Mouse (Mus musculus) heart, embryonic 13.5 days (tissue): ENCODE results near the gene Cep68. TPM values are rescaled to one million over a fixed set of nuclear protein-coding genes. Genes with fewer than 3 reads are reported as not detected.
"Not testable (repeated sequence)": the region's sequence is repeated elsewhere in the genome, so short reads cannot be mapped to it uniquely, and the experiment has no call there.

Experiments used
- ATAC-seq: fragments of 200-750 bp; cut with Nextera tagmentation; 2 replicates; pipeline ENCODE4 v1.8.0; 2017; ENCODE audit warnings: moderate TSS enrichment; ENCODE audit not compliant: insufficient number of reproducible peaks, low FRiP score, low TSS enrichment; ENCODE audit errors: extremely low read depth
- H3K27ac ChIP-seq: fragments of 300-500 bp; sonication (generic); replicated peaks from 2 replicates; pipeline ENCODE4 v1.5.1; 2015; ENCODE audit warnings: moderate library complexity, mild to moderate bottlenecking, inconsistent platforms
- H3K27me3 ChIP-seq: fragments of 300-500 bp; sonication (generic); replicated peaks from 2 replicates; pipeline ENCODE4 v1.6.1; 2015; ENCODE audit warnings: mild to moderate bottlenecking, inconsistent platforms
- H3K36me3 ChIP-seq: fragments of 300-500 bp; sonication (generic); 2 replicates; pipeline ENCODE4 v1.6.1; 2015; ENCODE audit warnings: mild to moderate bottlenecking, inconsistent platforms
- H3K4me1 ChIP-seq: fragments of 300-500 bp; sonication (generic); 2 replicates; pipeline ENCODE4 v1.6.1; 2015; ENCODE audit warnings: inconsistent platforms
- H3K4me2 ChIP-seq: fragments of 300-500 bp; sonication (generic); 2 replicates; pipeline ENCODE4 v1.6.1; 2015; ENCODE audit warnings: inconsistent platforms, mild to moderate bottlenecking, moderate library complexity
- H3K4me3 ChIP-seq: fragments of 300-500 bp; sonication (generic); 2 replicates; pipeline ENCODE4 v1.5.1; 2015; ENCODE audit warnings: moderate library complexity, mild to moderate bottlenecking, inconsistent platforms
- H3K9ac ChIP-seq: fragments of 300-500 bp; sonication (generic); 2 replicates; pipeline ENCODE4 v1.6.1; 2015; ENCODE audit warnings: inconsistent platforms, mild to moderate bottlenecking, moderate library complexity
- H3K9me3 ChIP-seq: fragments of 300-500 bp; sonication (generic); 2 replicates; pipeline ENCODE4 v1.6.1; 2016; ENCODE audit warnings: inconsistent platforms
- WGBS: fragments of 180-500 bp; shearing (Covaris S2); methylation state at CpG from one replicate; pipeline ENCODE4 v1.1.7; 2015; ENCODE audit warnings: mixed read lengths; 5-methylcytosine and 5-hydroxymethylcytosine counted together
- polyA plus RNA-seq: library from polyadenylated mRNA; unstranded; fragments of >200 nt; fragmentation: Nextera tagmentation; extraction: Ambion mirVana; gene quantifications from 2 replicates; pipeline ENCODE4 v1.2.1, GENCODE M21; 2015

The Cep68 gene
- polyA plus RNA-seq, 1 experiment from 2014 or later, result 28.9 TPM

DNA sequence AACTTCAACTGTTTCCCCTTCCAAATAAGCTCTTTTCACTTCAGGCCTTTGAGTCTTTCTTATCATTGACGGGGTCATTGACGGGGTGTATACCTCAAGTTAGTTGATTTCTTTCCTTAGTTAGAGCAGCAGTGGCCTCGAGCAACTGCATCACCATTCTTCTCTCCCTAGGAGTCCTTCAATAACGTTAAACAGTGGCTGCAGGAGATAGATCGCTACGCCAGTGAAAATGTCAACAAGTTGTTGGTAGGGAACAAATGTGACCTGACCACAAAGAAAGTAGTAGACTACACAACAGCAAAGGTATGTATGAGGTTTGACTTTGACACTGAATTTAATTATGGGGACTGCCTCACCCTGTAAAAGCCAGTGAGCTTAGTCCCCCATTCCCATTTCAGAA lies 25.0 kb downstream of the Cep68 start:
- no peaks in the 10 kb centered on the region for H3K27me3 ChIP-seq

GRCm38 (mm10) chr11:20221671-20222070 lies 27.6 kb downstream of the Cep68 start:
- H3K4me3 ChIP-seq, H3K27ac ChIP-seq, H3K9ac ChIP-seq, H3K27me3 ChIP-seq, H3K4me1 ChIP-seq, H3K4me2 ChIP-seq, ATAC-seq, H3K9me3 ChIP-seq: not testable (repeated sequence)
- H3K36me3 ChIP-seq, result peaks cover 90% of the 10 kb centered on the region
- WGBS, result 67% methylated on average over 1 of the region's 1 CpGs

More for the DNA sequence above, 25.0 kb downstream of the Cep68 start:
- 75% methylated on average over 6 of the region's 6 CpGs for WGBS
- no peak overlapping the region for H3K4me3 ChIP-seq
- H3K9ac ChIP-seq, result no peak overlapping the region
- no peak overlapping the region for H3K4me2 ChIP-seq
- H3K36me3 ChIP-seq, result peaks cover 87% of the 10 kb centered on the region
- ATAC-seq, result no peak
- no peaks in the 10 kb centered on the region for H3K4me1 ChIP-seq
- H3K27ac ChIP-seq, result 0 out of 2 replicates have a peak overlapping the region, but pooled peaks have one; percentile 8
- H3K9me3 ChIP-seq, result no peaks in the 10 kb centered on the region

DNA sequence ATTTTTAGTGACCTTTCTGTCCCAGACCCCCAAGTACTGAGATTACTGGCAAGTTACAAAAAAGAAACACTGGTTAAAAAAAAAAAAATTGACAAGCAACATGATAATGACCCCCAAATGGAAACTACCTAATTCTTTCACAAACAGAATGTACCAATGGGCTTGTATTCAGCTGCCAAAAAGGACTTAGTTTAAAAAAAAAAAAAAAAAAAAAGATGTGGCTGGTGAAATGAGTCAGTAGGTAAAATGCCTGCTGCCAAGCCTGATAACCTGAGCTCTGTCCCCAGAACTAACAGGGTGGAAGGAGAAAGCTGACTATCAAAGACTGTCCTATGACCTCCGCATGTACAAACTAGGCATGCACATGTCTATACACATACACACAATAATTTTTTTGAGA lies 32.0 kb downstream of the Cep68 start:
- Histone ChIP-seq H3K4me1 (peaks cover 15% of the 10 kb centered on the region), H3K4me2 (no peak overlapping the region), H3K9me3 (no peaks in the 10 kb centered on the region), H3K4me3 (no peak overlapping the region), H3K27me3 (no peaks in the 10 kb centered on the region), H3K9ac (no peak overlapping the region), H3K36me3 (peaks cover 69% of the 10 kb centered on the region), H3K27ac (no peak overlapping the region)
- 96% methylated on average over 1 of the region's 1 CpGs for WGBS
- ATAC-seq, result no peak

DNA sequence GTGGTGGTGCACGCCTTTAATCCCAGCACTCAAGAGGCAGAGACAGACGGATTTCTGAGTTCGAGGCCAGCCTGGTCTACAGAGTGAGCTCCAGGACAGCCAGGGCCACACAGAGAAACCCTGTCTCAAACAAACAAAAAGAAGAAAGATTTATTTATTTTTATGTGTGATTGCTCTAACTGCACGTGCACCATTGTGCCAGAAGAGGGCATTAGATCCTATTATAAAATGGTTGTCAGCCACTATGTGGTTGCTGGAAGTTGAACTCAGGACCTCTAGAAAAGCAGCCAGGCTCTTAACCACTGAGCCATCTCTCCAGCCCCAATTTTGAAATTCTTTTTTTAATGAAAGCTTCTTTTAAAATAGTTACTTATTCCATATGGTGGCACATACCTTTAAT lies 32.8 kb downstream of the Cep68 start:
- ATAC-seq, result no peak

GRCm38 (mm10) chr11:20214779-20215178 lies 34.5 kb downstream of the Cep68 start:
- Histone ChIP-seq H3K27ac (no peak overlapping the region), H3K4me3 (no peak overlapping the region), H3K4me2 (no peak overlapping the region), H3K36me3 (peaks cover 51% of the 10 kb centered on the region), H3K9me3 (no peaks in the 10 kb centered on the region), H3K27me3 (no peaks in the 10 kb centered on the region), H3K9ac (no peak overlapping the region), H3K4me1 (peaks cover 37% of the 10 kb centered on the region)
- 88% methylated on average over 1 of the region's 1 CpGs for WGBS
- ATAC-seq, result no peak

More for the DNA sequence above, 32.8 kb downstream of the Cep68 start:
- Histone ChIP-seq H3K27me3 (no peaks in the 10 kb centered on the region), H3K9ac (no peak overlapping the region), H3K4me3 (no peak overlapping the region), H3K9me3 (no peaks in the 10 kb centered on the region), H3K4me2 (no peak overlapping the region), H3K27ac (no peak overlapping the region), H3K4me1 (peaks cover 22% of the 10 kb centered on the region), H3K36me3 (peaks cover 65% of the 10 kb centered on the region)
- 87% methylated on average over 4 of the region's 4 CpGs for WGBS

DNA sequence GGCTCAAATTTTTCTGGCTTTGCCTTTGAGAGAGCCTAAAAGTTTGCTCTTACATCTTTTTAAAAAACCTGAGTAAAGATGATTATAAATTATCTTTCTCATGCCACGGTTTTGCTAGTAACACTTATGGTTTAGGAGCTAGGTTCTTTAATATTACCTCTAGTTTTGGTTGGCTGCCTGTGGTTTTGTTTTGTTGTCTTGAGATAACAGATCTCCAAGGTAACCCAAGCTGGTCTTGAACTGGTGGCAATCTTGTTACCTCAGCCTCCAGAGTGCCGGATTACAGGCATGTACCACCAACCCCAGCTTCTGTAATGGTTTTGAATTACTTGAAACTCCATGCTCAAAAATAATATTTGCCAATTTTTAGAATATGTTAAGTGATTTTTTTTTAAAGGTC lies 37.4 kb downstream of the Cep68 start:
- H3K27ac ChIP-seq, result no peak overlapping the region
- H3K27me3 ChIP-seq, result no peaks in the 10 kb centered on the region
- no peak overlapping the region for H3K4me3 ChIP-seq
- ATAC-seq, result no peak
- no peak overlapping the region for H3K4me2 ChIP-seq
- 62% methylated on average over 2 of the region's 2 CpGs for WGBS
- H3K9ac ChIP-seq, result no peak overlapping the region
- H3K4me1 ChIP-seq, result peaks cover 60% of the 10 kb centered on the region
- no peaks in the 10 kb centered on the region for H3K9me3 ChIP-seq
- peaks cover 25% of the 10 kb centered on the region for H3K36me3 ChIP-seq

- Histone ChIP-seq H3K4me2 (no peak overlapping the region), H3K27me3 (no peaks in the 10 kb centered on the region), H3K9ac (no peak overlapping the region), H3K36me3 (peaks cover 3% of the 10 kb centered on the region; the same call in 1 of the 2 replicates), H3K9me3 (no peaks in the 10 kb centered on the region), H3K27ac (no peak overlapping the region), H3K4me1 (peaks cover 87% of the 10 kb centered on the region), H3K4me3 (no peak overlapping the region)
- 65% methylated on average over 2 of the region's 2 CpGs for WGBS
- no peak for ATAC-seq
Observed at GRCm38 (mm10) chr11:20207589-20207988, 41.6 kb downstream of the Cep68 start.

GRCm38 (mm10) chr11:20206626-20207223 lies 42.5 kb downstream of the Cep68 start:
- H3K36me3 ChIP-seq, result peaks cover 3% of the 10 kb centered on the region; the same call in 1 of the 2 replicates
- H3K4me1 ChIP-seq, result peaks cover 82% of the 10 kb centered on the region
- H3K9me3 ChIP-seq, result no peaks in the 10 kb centered on the region
- ATAC-seq, result no peak
- peak overlapping the region; percentile 0; the same call in 1 of the 2 replicates for H3K4me2 ChIP-seq
- peak overlapping the region; percentile 1; the same call in 1 of the 2 replicates for H3K9ac ChIP-seq
- peak overlapping the region; percentile 16; the same call in 1 of the 2 replicates for H3K27ac ChIP-seq
- H3K27me3 ChIP-seq, result no peaks in the 10 kb centered on the region
- no peak overlapping the region for H3K4me3 ChIP-seq
- WGBS, result 27% methylated on average over 2 of the region's 2 CpGs

- Histone ChIP-seq H3K4me3 (0 out of 2 replicates have a peak overlapping the region, but pooled peaks have one; percentile 12), H3K4me1 (peaks cover 72% of the 10 kb centered on the region)
Observed at GRCm38 (mm10) chr11:20205538-20205937, 43.7 kb downstream of the Cep68 start.

DNA sequence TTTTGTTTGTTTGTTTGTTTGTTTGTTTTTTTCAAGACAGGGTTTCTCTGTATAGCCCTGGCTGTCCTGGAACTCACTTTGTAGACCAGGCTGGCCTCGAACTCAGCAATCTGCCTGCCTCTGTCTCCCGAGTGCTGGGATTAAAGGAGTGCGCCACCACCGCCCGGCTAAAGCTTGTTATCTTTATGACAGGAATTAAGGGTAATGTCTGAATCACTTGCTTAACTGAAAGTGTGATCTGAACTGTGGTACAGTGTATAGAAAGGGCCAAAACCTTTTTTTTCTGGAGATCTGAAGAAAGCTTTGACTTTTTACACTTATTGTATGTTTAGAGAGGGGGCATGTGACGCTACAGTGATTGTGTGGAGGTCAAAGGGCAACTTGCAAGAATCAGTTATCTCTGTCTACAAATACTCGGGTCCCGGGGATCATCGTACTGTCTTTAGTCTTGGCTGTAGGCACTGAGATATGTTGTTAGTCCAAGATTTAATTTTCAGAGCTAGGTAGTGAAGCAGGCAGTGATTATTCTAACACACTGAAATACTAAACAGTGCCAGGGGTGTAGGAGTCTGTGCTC lies 44.3 kb downstream of the Cep68 start:
- Histone ChIP-seq H3K36me3 (peaks cover 3% of the 10 kb centered on the region; the same call in 1 of the 2 replicates), H3K4me3 (peak overlapping the region; percentile 12; the same call in 1 of the 2 replicates), H3K4me1 (peaks cover 67% of the 10 kb centered on the region), H3K9me3 (no peaks in the 10 kb centered on the region), H3K27me3 (no peaks in the 10 kb centered on the region), H3K9ac (no peak overlapping the region), H3K27ac (peak overlapping the region; percentile 44; the same call in 1 of the 2 replicates), H3K4me2 (peak overlapping the region; percentile 28; the same call in 1 of the 2 replicates)
- ATAC-seq, result no peak
- 41% methylated on average over 9 of the region's 9 CpGs for WGBS

More at GRCm38 (mm10) chr11:20205538-20205937, 43.7 kb downstream of the Cep68 start:
- H3K27ac ChIP-seq, result peak overlapping the region; percentile 44; the same call in 1 of the 2 replicates
- ATAC-seq, result no peak
- no peaks in the 10 kb centered on the region for H3K27me3 ChIP-seq
- H3K36me3 ChIP-seq, result peaks cover 3% of the 10 kb centered on the region; the same call in 1 of the 2 replicates
- 67% methylated on average over 4 of the region's 4 CpGs for WGBS
- no peaks in the 10 kb centered on the region for H3K9me3 ChIP-seq
- H3K9ac ChIP-seq, result no peak overlapping the region
- peak overlapping the region; percentile 28; the same call in 1 of the 2 replicates for H3K4me2 ChIP-seq

- Histone ChIP-seq H3K9ac (no peak overlapping the region), H3K36me3 (peaks cover 3% of the 10 kb centered on the region; the same call in 1 of the 2 replicates), H3K4me3 (peak overlapping the region; percentile 1), H3K27me3 (no peaks in the 10 kb centered on the region), H3K9me3 (no peaks in the 10 kb centered on the region), H3K4me1 (peaks cover 61% of the 10 kb centered on the region), H3K4me2 (peak overlapping the region; percentile 78), H3K27ac (no peak overlapping the region)
- 66% methylated on average over 2 of the region's 2 CpGs for WGBS
- no peak for ATAC-seq
Observed at GRCm38 (mm10) chr11:20204321-20204720, 44.9 kb downstream of the Cep68 start.
